Mouse (Mus musculus) ES-E14 (cell line): ENCODE data around the gene Avil. TPM values are rescaled to one million over a fixed set of nuclear protein-coding genes. Genes with fewer than 3 reads are reported as not detected.

Experiments
- DNase-seq: peaks from one replicate; pipeline ENCODE4 v3.0.0-alpha.2; 2013; ENCODE audit warnings: low read depth, low spot score
- H3K27ac ChIP-seq: 2 replicates; pipeline ENCODE4 v1.5.1; 2012; ENCODE audit warnings: low read depth, mild to moderate bottlenecking, low read length, moderate library complexity, mixed read lengths; ENCODE audit not compliant: poor library complexity, insufficient read depth, severe bottlenecking
- H3K36me3 ChIP-seq: 2 replicates; pipeline ENCODE4 v1.6.1; 2012; ENCODE audit warnings: mild to moderate bottlenecking, low read length, moderate library complexity, mixed read lengths; ENCODE audit not compliant: control insufficient read depth, poor library complexity, insufficient read depth, severe bottlenecking
- H3K4me1 ChIP-seq, 2 experiments: fragments of 150-350 bp in 1 of 2; sonication (generic) in 1 of 2; 2 replicates each; pipeline ENCODE4 v1.6.1; 2012; ENCODE audit warnings: low read length in 2 of 2, mild to moderate bottlenecking in 1 of 2, mixed read lengths in 1 of 2; ENCODE audit not compliant: control insufficient read depth in 2 of 2, insufficient read depth in 2 of 2, poor library complexity in 1 of 2
- H3K4me3 ChIP-seq, 2 experiments: fragments of 150-350 bp in 1 of 2; sonication (generic) in 1 of 2; 2 replicates each; pipeline ENCODE4 v1.5.1; 2012; ENCODE audit warnings: low read length in 2 of 2, low read depth in 1 of 2, mild to moderate bottlenecking in 1 of 2, mixed read lengths in 1 of 2; ENCODE audit not compliant: insufficient read depth in 1 of 2, poor library complexity in 1 of 2, severe bottlenecking in 1 of 2
- H3K9ac ChIP-seq: 2 replicates; pipeline ENCODE4 v1.6.1; 2012; ENCODE audit warnings: low read depth, mild to moderate bottlenecking, low read length, mixed read lengths; ENCODE audit not compliant: poor library complexity, insufficient read depth, severe bottlenecking
- H3K9me3 ChIP-seq: fragments of 150-350 bp; sonication (generic); 2 replicates; pipeline ENCODE4 v1.6.1; 2012; ENCODE audit warnings: low read depth, mild to moderate bottlenecking, low read length; ENCODE audit not compliant: control insufficient read depth, insufficient read depth
- CHD2 ChIP-seq: IDR thresholded peaks from 2 replicates; pipeline ENCODE4 v1.6.1; 2014; ENCODE audit warnings: mild to moderate bottlenecking, low read depth, low read length, inconsistent platforms
- HCFC1 ChIP-seq: IDR thresholded peaks from 2 replicates; pipeline ENCODE4 v1.6.1; 2012; ENCODE audit warnings: low read length, inconsistent platforms, borderline replicate concordance; ENCODE audit not compliant: insufficient read depth
- MAFK ChIP-seq: IDR thresholded peaks from 2 replicates; pipeline ENCODE4 v1.6.1; 2014; ENCODE audit warnings: mild to moderate bottlenecking, low read depth, low read length, inconsistent platforms; ENCODE audit not compliant: insufficient read depth
- ZC3H11A ChIP-seq: IDR thresholded peaks from 2 replicates; pipeline ENCODE4 v1.6.1; 2012; ENCODE audit warnings: low read depth, mild to moderate bottlenecking, inconsistent platforms, low read length, borderline replicate concordance
- ZNF384 ChIP-seq: IDR thresholded peaks from 2 replicates; pipeline ENCODE4 v1.6.1; 2012; ENCODE audit warnings: low read depth, low read length, inconsistent platforms
- in situ Hi-C, 2 experiments: fragments of 600-800 bp; cut with MboI; formaldehyde crosslinking; loops; one replicate each; pipeline ENCODE4 v1.15.1; 2025; ENCODE audit warnings: low sequenced_read_pairs in 2 of 2, inconsistent platforms in 1 of 2; ENCODE audit not compliant: unreplicated experiment in 2 of 2
- total RNA-seq: library from RNA; depleted of rRNA; stranded (reverse); fragments of 300-350 nt; gene quantifications from 2 replicates; pipeline ENCODE4 v1.2.3, GENCODE M21; 2012

Avil gene
- total RNA-seq, 1 experiment, result 0.18 TPM

DNA sequence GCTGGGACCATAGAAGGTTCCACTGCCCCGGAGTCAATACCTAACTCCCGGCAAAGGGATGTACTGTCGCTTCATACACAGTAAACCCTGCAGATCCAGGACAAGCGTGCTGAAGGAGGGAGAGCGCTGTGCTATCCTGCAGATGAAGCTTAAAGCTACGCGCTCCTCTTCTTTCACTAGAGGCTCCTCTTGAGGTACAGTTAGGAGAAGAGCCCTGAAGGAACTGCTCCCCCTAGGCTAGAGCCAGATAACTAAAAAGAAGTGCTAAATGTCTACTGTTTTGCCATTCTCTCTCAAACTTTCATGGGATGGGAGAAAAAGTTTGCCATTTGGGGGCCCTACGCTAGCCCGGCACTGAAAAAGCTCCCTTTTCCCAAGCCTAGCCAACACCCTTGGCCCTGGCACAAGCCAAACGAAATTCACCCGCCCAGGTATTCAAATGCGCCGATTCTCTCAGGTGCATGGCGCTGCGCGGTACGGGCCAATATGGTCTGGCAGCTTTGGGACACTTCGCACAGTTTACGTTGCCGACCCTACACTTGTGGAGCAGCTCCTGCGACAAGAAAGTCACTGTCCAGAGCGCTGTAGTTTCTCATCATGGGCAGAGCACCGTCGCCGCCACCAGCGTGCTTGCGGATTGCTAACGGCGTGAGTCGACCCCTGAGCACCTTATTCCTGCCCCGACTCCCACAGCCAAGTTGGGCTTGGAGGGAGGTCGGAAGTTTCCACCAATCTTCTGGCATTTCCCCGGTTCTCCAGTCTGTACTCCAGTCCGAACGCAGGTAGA lies 48.3 kb downstream of the Avil start:
- in situ Hi-C loops, result no loop called here
- Histone ChIP-seq H3K4me1 (peaks cover 0 to 6% of the 10 kb centered on the region in 2 experiments; a peak in 1 of 4 replicates), H3K9ac (peak overlapping the region; percentile 15; the same call in 1 of the 2 replicates), H3K36me3 (peaks cover 13% of the 10 kb centered on the region), H3K9me3 (no peaks in the 10 kb centered on the region), H3K4me3 (peak overlapping the region; percentile 56 to 60), H3K27ac (no peak overlapping the region)
- no peak for DNase-seq
- TF ChIP-seq HCFC1 (no peak), CHD2 (no peak), ZNF384 (no peak), ZC3H11A (no peak)

- Histone ChIP-seq H3K4me1 (peaks cover 0 to 7% of the 10 kb centered on the region in 2 experiments; a peak in 1 of 4 replicates), H3K4me3 (peak overlapping the region; percentile 56 to 60), H3K9ac (peak overlapping the region; percentile 29; the same call in 1 of the 2 replicates), H3K27ac (no peak overlapping the region), H3K9me3 (no peaks in the 10 kb centered on the region), H3K36me3 (peaks cover 10% of the 10 kb centered on the region)
- TF ChIP-seq ZNF384 (no peak), CHD2 (no peak), MAFK (no peak), HCFC1 (no peak), ZC3H11A (no peak)
- DNase-seq, result no peak
- in situ Hi-C loops, result no loop called here
Observed at GRCm38 (mm10) chr10:127049395-127050118, 49.0 kb downstream of the Avil start.

GRCm38 (mm10) chr10:127050119-127050474 lies 49.6 kb downstream of the Avil start:
- Histone ChIP-seq H3K9ac (no peak overlapping the region), H3K27ac (no peak overlapping the region), H3K4me1 (peaks cover 0 to 7% of the 10 kb centered on the region in 2 experiments; a peak in 1 of 4 replicates), H3K4me3 (no peak overlapping the region; a peak in 1 of 4 replicates), H3K36me3 (peaks cover 4% of the 10 kb centered on the region), H3K9me3 (no peaks in the 10 kb centered on the region)
- no peak for DNase-seq
- in situ Hi-C loops, result no loop called here
- TF ChIP-seq HCFC1, result no peak
- TF ChIP-seq ZNF384, result no peak

GRCm38 (mm10) chr10:127054646-127055045 lies 54.1 kb downstream of the Avil start:
- Histone ChIP-seq H3K27ac (no peak overlapping the region), H3K9ac (no peak overlapping the region), H3K4me3 (no peak overlapping the region), H3K4me1 (peaks cover 0 to 18% of the 10 kb centered on the region in 2 experiments; a peak in 1 of 4 replicates), H3K9me3 (no peaks in the 10 kb centered on the region), H3K36me3 (peaks cover 12% of the 10 kb centered on the region; the same call in 1 of the 2 replicates)
- in situ Hi-C loops, result no loop called here
- TF ChIP-seq MAFK, result no peak
- no peak for TF ChIP-seq ZNF384
- TF ChIP-seq ZC3H11A, result no peak
- TF ChIP-seq CHD2, result no peak
- no peak for TF ChIP-seq HCFC1
- no peak for DNase-seq
